Mouse (Mus musculus): ENCODE measurements around the gene Fto.

DNA sequence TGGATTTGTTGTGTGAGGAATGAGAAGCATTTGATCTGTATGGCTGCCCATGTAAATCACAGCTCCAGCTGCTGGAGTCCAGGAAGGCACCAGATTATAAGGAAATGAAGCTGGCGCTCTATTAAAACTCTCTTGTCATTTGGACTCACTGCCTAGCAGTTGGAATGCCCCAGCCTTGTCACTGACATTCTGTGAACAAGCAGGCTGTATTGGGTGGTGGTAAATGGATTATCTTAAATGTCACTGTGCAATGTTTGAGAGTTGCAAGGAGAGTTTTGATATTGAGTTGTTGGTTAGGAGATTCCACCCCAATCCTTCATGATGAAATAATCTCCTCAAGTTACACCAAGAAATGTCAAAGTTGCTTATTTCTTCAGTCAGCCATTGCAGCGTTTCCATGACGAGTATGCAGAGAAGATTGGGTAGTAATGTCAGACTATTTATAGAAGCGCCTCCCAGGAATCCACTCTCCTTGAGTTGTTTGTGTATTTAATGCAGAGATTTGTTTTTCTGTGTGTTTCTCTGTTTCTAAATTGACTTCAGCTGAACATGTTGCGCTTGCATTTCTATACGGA, 246.8 kb downstream of the Fto start:
- TF ChIP-seq CTCF (IDR thresholded peaks at IDR 0.05; ENCODE audit: low read depth, low read length), result no peak
- TF ChIP-seq GATA2 (IDR thresholded peaks at IDR 0.05; ENCODE audit: borderline replicate concordance, low read depth, low read length), result no peak
- no peak for TF ChIP-seq POLR2AphosphoS5 (IDR thresholded peaks at IDR 0.05; ENCODE audit: insufficient replicate concordance, low read depth, low read length)
- TF ChIP-seq TAL1 (conservative IDR thresholded peaks at IDR 0.05; ENCODE audit: low read depth, low read length), result no peak

Data from G1E (cell line).